Mouse (Mus musculus) hindbrain, embryonic 14.5 days (tissue): Measurements from ENCODE around the gene Gm3417. TPM values are rescaled to one million over a fixed set of nuclear protein-coding genes. Genes with fewer than 3 reads are reported as not detected.

ENCODE experiments used
- polyA plus RNA-seq: library from polyadenylated mRNA; unstranded; fragments of >200 nt; fragmentation: Nextera tagmentation; extraction: Ambion mirVana; gene quantifications from 2 replicates; pipeline ENCODE4 v1.2.1, GENCODE M21; 2014

Gm3417 gene
- polyA plus RNA-seq, 1 experiment from 2014 or later: 0.71 TPM

Other genes starting within 250 kb of the Gm3417 start
- gene Wdr27, start 35.6 kb downstream of the Gm3417 start, polyA plus RNA-seq: 7.2 and 9.8 TPM in 2 replicates
- gene 1600012H06Rik, start 35.6 kb downstream of the Gm3417 start, polyA plus RNA-seq: 25.6 and 26.6 TPM in 2 replicates
- 19.7 and 22.6 TPM in 2 replicates for gene Phf10, start 17.5 kb downstream of the Gm3417 start, polyA plus RNA-seq
- gene 9030025P20Rik, start 322 bp downstream of the Gm3417 start, polyA plus RNA-seq: 4.2 and 7.5 TPM in 2 replicates
- gene Gm3435, start 31.4 kb upstream of the Gm3417 start, polyA plus RNA-seq: 4.3 and 4.6 TPM in 2 replicates
- 68.0 and 70.8 TPM in 2 replicates for gene Ermard, start 62.4 kb upstream of the Gm3417 start, polyA plus RNA-seq
- gene Tcte3, start 62.7 kb upstream of the Gm3417 start, polyA plus RNA-seq: 0.52 TPM in 1 of 2 replicates, not detected in the other
- gene Gm3448, start 62.7 kb upstream of the Gm3417 start, polyA plus RNA-seq: 3.4 and 3.7 TPM in 2 replicates